Mouse (Mus musculus) bone marrow macrophage, adult 2 months (primary cell): ENCODE measurements around the gene Wdr66.

Experiments used
- CTCF ChIP-seq: IDR thresholded peaks from 2 replicates; pipeline ENCODE4 v1.5.1; 2012; ENCODE audit warnings: low read depth, mild to moderate bottlenecking, low read length, moderate library complexity
- POLR2A ChIP-seq: IDR thresholded peaks from 2 replicates; pipeline ENCODE4 v1.6.1; 2012; ENCODE audit warnings: mild to moderate bottlenecking, low read depth, low read length, borderline replicate concordance

DNA sequence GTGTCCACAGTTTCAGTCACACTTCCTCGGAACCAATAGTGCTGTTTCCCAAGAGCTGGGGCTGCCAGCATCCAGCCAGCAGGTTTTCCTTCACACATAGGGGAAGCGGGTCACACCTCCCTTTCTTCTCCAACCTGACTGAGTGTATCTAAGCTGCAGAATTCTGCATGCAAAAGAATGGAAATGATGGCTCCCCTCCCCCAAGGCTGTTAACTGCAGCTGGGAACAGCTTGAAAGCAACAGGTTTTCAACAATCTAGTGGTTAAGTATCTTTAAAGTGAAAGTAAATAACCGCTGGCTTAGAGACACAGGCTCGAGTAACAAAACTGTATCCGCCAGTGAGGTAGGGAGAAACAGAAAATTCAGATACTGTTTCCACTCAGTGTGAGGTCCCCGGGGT lies 66.1 kb downstream of the Wdr66 start:
- TF ChIP-seq POLR2A (no peak), CTCF (no peak)
